Mouse (Mus musculus) 3134 (cell line): Measurements from ENCODE around the gene Batf3.
"Not testable (repeated sequence)": the region's sequence is repeated elsewhere in the genome, so short reads cannot be mapped to it uniquely, and the experiment has no call there.

ENCODE experiments used
- DNase-seq: peaks from one replicate; pipeline ENCODE4 v3.0.0-alpha.2; 2011; ENCODE audit warnings: low spot score; ENCODE audit not compliant: insufficient read length; ENCODE audit errors: extremely low read depth

The Batf3 gene

DNA sequence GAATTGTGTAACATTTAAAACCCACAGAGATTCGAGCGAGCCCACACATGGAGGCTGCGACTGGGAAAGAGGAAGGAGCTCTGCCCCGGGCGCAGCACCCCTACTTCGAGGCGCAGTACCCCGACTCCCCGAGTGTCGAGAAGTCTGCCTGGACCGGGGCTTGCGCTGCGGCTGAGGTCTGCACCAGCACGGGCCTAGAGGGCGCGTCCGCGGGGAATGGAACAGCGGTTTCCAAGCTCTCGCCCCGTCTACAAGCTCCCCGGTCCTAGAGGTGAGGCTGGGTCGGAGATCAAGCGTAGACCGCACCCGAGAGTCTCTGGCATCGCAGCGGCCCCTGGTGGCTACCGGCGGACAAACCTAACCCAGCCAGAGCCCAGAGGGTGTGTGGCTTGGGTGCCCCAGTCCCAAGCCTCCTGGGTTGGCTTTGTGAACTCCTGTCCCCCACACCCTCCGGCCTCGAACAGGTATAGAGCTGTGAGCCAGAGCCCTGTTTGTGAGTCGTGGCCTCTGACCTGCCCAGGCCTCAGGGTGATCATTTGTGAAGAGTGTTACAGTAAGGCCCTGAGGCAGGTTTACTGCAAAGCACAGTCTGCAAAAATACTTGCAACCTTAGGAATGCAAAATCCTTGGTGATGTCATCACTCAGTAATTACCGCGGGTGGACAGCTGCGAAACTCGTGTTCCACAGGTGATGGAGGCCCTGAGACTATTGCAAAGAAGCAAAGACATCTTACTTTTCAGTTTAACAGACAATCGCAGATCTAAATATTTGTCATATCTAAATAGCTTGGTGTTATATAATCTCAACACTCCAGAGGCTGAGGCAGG lies 28.4 kb downstream of the Batf3 start:
- DNase-seq: peak; percentile 58

- DNase-seq: no peak
Observed at GRCm38 (mm10) chr1:191131692-191132091, 34.0 kb downstream of the Batf3 start.

- DNase-seq: no peak
Observed at GRCm38 (mm10) chr1:191132240-191132639, 34.6 kb downstream of the Batf3 start.

GRCm38 (mm10) chr1:191132934-191133333 lies 35.3 kb downstream of the Batf3 start:
- DNase-seq: no peak

GRCm38 (mm10) chr1:191135406-191135805 lies 37.8 kb downstream of the Batf3 start:
- DNase-seq: no peak

GRCm38 (mm10) chr1:191138436-191138835 lies 40.8 kb downstream of the Batf3 start:
- DNase-seq: no peak

DNA sequence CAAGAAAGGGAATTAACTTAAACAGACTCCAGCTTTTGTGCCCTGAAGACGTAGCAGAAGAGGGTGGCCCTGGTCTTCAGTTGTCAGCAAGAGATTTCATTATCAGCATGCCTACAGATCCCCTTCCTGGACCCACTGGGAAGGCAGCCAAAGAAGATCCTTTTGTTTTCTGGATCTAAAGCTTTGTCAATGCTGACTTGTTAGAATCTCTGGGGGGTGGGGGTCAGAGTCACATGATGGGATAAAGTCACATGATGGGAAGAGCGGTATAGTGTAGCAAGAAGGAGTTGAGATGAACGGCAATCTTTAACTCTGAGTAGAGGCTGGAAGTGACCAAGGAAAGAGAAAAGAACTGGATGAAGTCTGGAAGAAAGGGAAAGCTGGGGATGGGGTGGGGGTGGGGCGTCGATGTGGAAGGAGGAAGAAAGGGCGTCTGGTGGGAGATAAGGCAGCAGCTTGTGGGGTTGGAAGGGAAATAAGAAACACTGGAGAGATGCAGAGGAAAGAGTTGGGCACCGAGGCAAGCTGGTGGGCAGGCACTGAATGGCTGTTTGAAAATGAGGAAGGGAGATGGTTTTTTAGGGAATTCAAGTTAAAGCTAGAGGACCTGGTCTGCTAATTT lies 41.3 kb downstream of the Batf3 start:
- no peak for DNase-seq

DNA sequence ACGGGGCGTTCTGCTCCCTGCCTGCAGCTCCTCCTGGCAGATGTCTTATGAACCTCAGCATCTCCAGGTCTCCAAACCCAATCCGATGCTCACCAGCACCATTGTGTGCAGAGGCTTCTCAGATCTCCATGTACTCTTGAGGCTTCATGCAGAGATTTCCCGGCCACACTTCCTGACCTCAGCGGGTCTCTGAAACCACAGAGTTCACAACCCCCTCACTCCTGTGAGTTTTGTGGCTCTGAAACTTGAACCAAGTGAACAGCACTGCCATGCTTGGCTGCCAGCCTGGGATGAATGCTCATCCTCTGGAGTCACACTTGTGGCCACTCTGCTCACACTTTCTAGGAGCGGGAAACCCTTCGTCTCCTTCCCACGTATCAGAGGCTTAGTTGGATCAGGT lies 43.3 kb downstream of the Batf3 start:
- DNase-seq: peak; percentile 47

GRCm38 (mm10) chr1:191149489-191149888 lies 51.8 kb downstream of the Batf3 start:
- not testable (repeated sequence) for DNase-seq

GRCm38 (mm10) chr1:191150924-191151605 lies 53.4 kb downstream of the Batf3 start:
- DNase-seq: no peak

- DNase-seq: no peak
Observed at GRCm38 (mm10) chr1:191153052-191153451, 55.4 kb downstream of the Batf3 start.

GRCm38 (mm10) chr1:191154314-191154713 lies 56.7 kb downstream of the Batf3 start:
- no peak for DNase-seq
